Mouse (Mus musculus): ENCODE measurements around the gene Aldh16a1.

GRCm38 (mm10) chr7:45175929-45176328 is 21.5 kb upstream of the Aldh16a1 start:
- TF ChIP-seq GABPA (IDR thresholded peaks at IDR 0.05; ENCODE audit: insufficient replicate concordance, low read depth, low read length) (no peak), POLR2A (IDR thresholded peaks at IDR 0.05; ENCODE audit: low read depth, low read length) (no peak), JUN (IDR thresholded peaks at IDR 0.05; ENCODE audit: insufficient read depth, low read depth, low read length) (no peak), CHD2 (IDR thresholded peaks at IDR 0.05; ENCODE audit: low read length) (no peak), CTCF (conservative IDR thresholded peaks at IDR 0.05 in 1 of 2, IDR thresholded peaks at IDR 0.05 in 1 of 2; ENCODE audit: low read depth in 2 of 2, low read length in 2 of 2) (no peak), RAD21 (IDR thresholded peaks at IDR 0.05; ENCODE audit: low read depth, low read length) (no peak), JUND (conservative IDR thresholded peaks at IDR 0.05; ENCODE audit: low read depth, low read length) (no peak), TCF12 (IDR thresholded peaks at IDR 0.05; ENCODE audit: low read depth, low read length) (no peak)

All from CH12.LX (cell line).